Mouse (Mus musculus): ENCODE data around the gene Asic3. TPM values are rescaled to one million over a fixed set of nuclear protein-coding genes. Genes with fewer than 3 reads are reported as not detected.

Gene Asic3
- polyA plus RNA-seq, 1 experiment: not detected

- no peak for TF ChIP-seq EP300 (IDR thresholded peaks at IDR 0.05; ENCODE audit: insufficient read depth, low read depth, low read length)
- TF ChIP-seq POLR2A (IDR thresholded peaks at IDR 0.05; ENCODE audit: insufficient read depth, low read length): no peak
- no peak for TF ChIP-seq CTCF (IDR thresholded peaks at IDR 0.05; ENCODE audit: low read depth, low read length)
- peak overlapping the region; percentile 79 for H3K4me3 ChIP-seq (ENCODE audit: low read depth, low read length)
- no peaks in the 10 kb centered on the region for H3K27me3 ChIP-seq (ENCODE audit: control insufficient read depth, insufficient read depth, low read length, poor library complexity, severe bottlenecking)
- H3K4me1 ChIP-seq (ENCODE audit: control insufficient read depth, insufficient read depth, low read length): peaks cover 6% of the 10 kb centered on the region
- no peaks in the 10 kb centered on the region for H3K36me3 ChIP-seq (ENCODE audit: control insufficient read depth, insufficient read depth, low read length, poor library complexity, severe bottlenecking)
- no peaks in the 10 kb centered on the region for H3K9me3 ChIP-seq (replicated peaks; ENCODE audit: control insufficient read depth, insufficient read depth, low read length, poor library complexity, severe bottlenecking)
- peak overlapping the region; percentile 95 for H3K9ac ChIP-seq (ENCODE audit: low read depth, poor library complexity, severe bottlenecking)
- H3K27ac ChIP-seq (ENCODE audit: insufficient read depth, low read length): no peak overlapping the region
Observed at GRCm38 (mm10) chr5:24453283-24453984, 40.2 kb downstream of the Asic3 start.

DNA sequence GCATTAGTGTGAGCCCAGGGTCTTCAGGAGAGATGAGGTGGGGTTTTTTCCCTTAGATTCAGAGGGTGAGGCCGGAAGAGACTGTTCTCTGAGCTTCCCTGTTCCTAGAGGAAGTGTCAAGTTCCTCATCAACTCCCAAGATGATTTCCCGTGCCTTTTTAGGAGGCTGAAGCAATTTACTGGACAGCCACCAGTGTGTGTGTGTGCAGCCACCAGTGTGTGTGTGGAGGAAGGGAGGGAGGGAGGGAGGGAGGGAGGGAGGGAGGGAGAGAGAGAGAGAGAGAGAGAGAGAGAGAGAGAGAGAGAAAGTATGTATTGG is 40.8 kb downstream of the Asic3 start:
- Histone ChIP-seq H3K9ac (ENCODE audit: low read depth, poor library complexity, severe bottlenecking) (no peak overlapping the region), H3K36me3 (ENCODE audit: control insufficient read depth, insufficient read depth, low read length, poor library complexity, severe bottlenecking) (no peaks in the 10 kb centered on the region), H3K4me1 (ENCODE audit: control insufficient read depth, insufficient read depth, low read length) (peaks cover 6% of the 10 kb centered on the region), H3K9me3 (replicated peaks; ENCODE audit: control insufficient read depth, insufficient read depth, low read length, poor library complexity, severe bottlenecking) (no peaks in the 10 kb centered on the region), H3K27ac (ENCODE audit: insufficient read depth, low read length) (no peak overlapping the region), H3K27me3 (ENCODE audit: control insufficient read depth, insufficient read depth, low read length, poor library complexity, severe bottlenecking) (no peaks in the 10 kb centered on the region), H3K4me3 (ENCODE audit: low read depth, low read length) (no peak overlapping the region)
- no peak for TF ChIP-seq CTCF (IDR thresholded peaks at IDR 0.05; ENCODE audit: low read depth, low read length)
- TF ChIP-seq EP300 (IDR thresholded peaks at IDR 0.05; ENCODE audit: insufficient read depth, low read depth, low read length): no peak
- TF ChIP-seq POLR2A (IDR thresholded peaks at IDR 0.05; ENCODE audit: insufficient read depth, low read length): no peak

DNA sequence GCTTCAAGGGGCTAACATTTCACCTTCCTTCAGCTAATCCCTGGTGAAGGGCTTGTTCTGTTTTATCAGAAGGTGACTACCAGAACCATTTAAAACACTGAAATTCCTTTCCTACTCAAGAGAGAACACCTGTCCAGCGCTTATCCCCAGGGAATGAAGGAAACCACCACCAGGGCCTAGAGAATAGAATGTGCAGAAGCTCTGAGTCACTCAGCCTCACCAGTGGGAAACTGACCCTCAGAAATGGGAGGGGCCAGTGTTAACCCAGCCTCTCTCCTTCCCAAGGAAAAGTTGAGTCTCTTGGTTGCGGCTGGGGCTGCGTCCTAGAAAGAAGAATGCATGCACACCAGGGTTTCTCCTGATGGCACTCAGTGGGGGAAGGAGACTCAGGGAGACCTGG is 41.9 kb downstream of the Asic3 start:
- no peak overlapping the region for H3K4me3 ChIP-seq (ENCODE audit: low read depth, low read length)
- H3K4me1 ChIP-seq (ENCODE audit: control insufficient read depth, insufficient read depth, low read length): peaks cover 6% of the 10 kb centered on the region
- no peak overlapping the region for H3K9ac ChIP-seq (ENCODE audit: low read depth, poor library complexity, severe bottlenecking)
- no peaks in the 10 kb centered on the region for H3K27me3 ChIP-seq (ENCODE audit: control insufficient read depth, insufficient read depth, low read length, poor library complexity, severe bottlenecking)
- TF ChIP-seq CTCF (IDR thresholded peaks at IDR 0.05; ENCODE audit: low read depth, low read length) (no peak), EP300 (IDR thresholded peaks at IDR 0.05; ENCODE audit: insufficient read depth, low read depth, low read length) (no peak), POLR2A (IDR thresholded peaks at IDR 0.05; ENCODE audit: insufficient read depth, low read length) (no peak)
- no peaks in the 10 kb centered on the region for H3K9me3 ChIP-seq (replicated peaks; ENCODE audit: control insufficient read depth, insufficient read depth, low read length, poor library complexity, severe bottlenecking)
- no peaks in the 10 kb centered on the region for H3K36me3 ChIP-seq (ENCODE audit: control insufficient read depth, insufficient read depth, low read length, poor library complexity, severe bottlenecking)
- H3K27ac ChIP-seq (ENCODE audit: insufficient read depth, low read length): no peak overlapping the region

DNA sequence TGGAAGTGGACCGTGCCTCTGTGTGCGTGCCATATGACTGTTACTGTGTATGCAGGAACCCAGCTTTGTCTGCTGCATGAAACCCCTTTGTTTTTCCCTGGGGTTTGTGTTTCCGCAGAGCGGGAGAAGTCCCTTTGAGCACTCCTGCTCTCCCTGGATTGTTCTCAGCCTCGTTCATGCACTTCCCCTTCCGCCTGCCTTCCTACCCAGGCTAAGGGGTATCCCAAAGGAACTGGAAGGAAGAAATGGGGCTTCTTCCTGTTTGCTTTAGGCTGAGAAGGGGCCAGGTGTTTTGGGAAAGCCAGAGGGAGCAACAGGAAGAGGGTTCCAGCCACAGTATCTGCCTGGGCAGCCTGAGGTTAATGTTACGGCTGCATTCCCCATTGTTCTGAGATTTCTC is 42.4 kb downstream of the Asic3 start:
- Histone ChIP-seq H3K9me3 (replicated peaks; ENCODE audit: control insufficient read depth, insufficient read depth, low read length, poor library complexity, severe bottlenecking) (no peaks in the 10 kb centered on the region), H3K27ac (ENCODE audit: insufficient read depth, low read length) (no peak overlapping the region), H3K9ac (ENCODE audit: low read depth, poor library complexity, severe bottlenecking) (no peak overlapping the region), H3K4me3 (ENCODE audit: low read depth, low read length) (no peak overlapping the region), H3K4me1 (ENCODE audit: control insufficient read depth, insufficient read depth, low read length) (peaks cover 6% of the 10 kb centered on the region), H3K36me3 (ENCODE audit: control insufficient read depth, insufficient read depth, low read length, poor library complexity, severe bottlenecking) (no peaks in the 10 kb centered on the region), H3K27me3 (ENCODE audit: control insufficient read depth, insufficient read depth, low read length, poor library complexity, severe bottlenecking) (no peaks in the 10 kb centered on the region)
- TF ChIP-seq CTCF (IDR thresholded peaks at IDR 0.05; ENCODE audit: low read depth, low read length) (no peak), EP300 (IDR thresholded peaks at IDR 0.05; ENCODE audit: insufficient read depth, low read depth, low read length) (no peak), POLR2A (IDR thresholded peaks at IDR 0.05; ENCODE audit: insufficient read depth, low read length) (no peak)

- no peak overlapping the region for H3K9ac ChIP-seq (ENCODE audit: low read depth, poor library complexity, severe bottlenecking)
- no peaks in the 10 kb centered on the region for H3K4me1 ChIP-seq (ENCODE audit: control insufficient read depth, insufficient read depth, low read length)
- no peaks in the 10 kb centered on the region for H3K9me3 ChIP-seq (replicated peaks; ENCODE audit: control insufficient read depth, insufficient read depth, low read length, poor library complexity, severe bottlenecking)
- no peak overlapping the region for H3K27ac ChIP-seq (ENCODE audit: insufficient read depth, low read length)
- no peaks in the 10 kb centered on the region for H3K36me3 ChIP-seq (ENCODE audit: control insufficient read depth, insufficient read depth, low read length, poor library complexity, severe bottlenecking)
- H3K27me3 ChIP-seq (ENCODE audit: control insufficient read depth, insufficient read depth, low read length, poor library complexity, severe bottlenecking): no peaks in the 10 kb centered on the region
- no peak overlapping the region for H3K4me3 ChIP-seq (ENCODE audit: low read depth, low read length)
- TF ChIP-seq EP300 (IDR thresholded peaks at IDR 0.05; ENCODE audit: insufficient read depth, low read depth, low read length) (no peak), POLR2A (IDR thresholded peaks at IDR 0.05; ENCODE audit: insufficient read depth, low read length) (no peak), CTCF (IDR thresholded peaks at IDR 0.05; ENCODE audit: low read depth, low read length) (no peak)
Observed at GRCm38 (mm10) chr5:24466762-24467161, 53.6 kb downstream of the Asic3 start.

Other genes with a start within 250 kb of the Asic3 start
- 18.1 and 19.3 TPM in 2 replicates for gene Nupl2, start 248.4 kb upstream of the Asic3 start, polyA plus RNA-seq (2011; ENCODE audit: insufficient read depth, insufficient read length, low read depth, missing spikeins)
- gene Kcnh2, start 61.8 kb upstream of the Asic3 start, polyA plus RNA-seq (2011; ENCODE audit: insufficient read depth, insufficient read length, low read depth, missing spikeins): 3.3 and 5.8 TPM in 2 replicates
- gene Nos3, start 48.6 kb upstream of the Asic3 start, polyA plus RNA-seq (2011; ENCODE audit: insufficient read depth, insufficient read length, low read depth, missing spikeins): 1.1 and 1.2 TPM in 2 replicates
- gene Atg9b, start 21.2 kb upstream of the Asic3 start, polyA plus RNA-seq (2011; ENCODE audit: insufficient read depth, insufficient read length, low read depth, missing spikeins): 10.3 and 10.6 TPM in 2 replicates
- 28.8 and 29.6 TPM in 2 replicates for gene Abcb8, start 19.7 kb upstream of the Asic3 start, polyA plus RNA-seq (2011; ENCODE audit: insufficient read depth, insufficient read length, low read depth, missing spikeins)
- 30.9 and 34.0 TPM in 2 replicates for gene Cdk5, start 10.1 kb downstream of the Asic3 start, polyA plus RNA-seq (2011; ENCODE audit: insufficient read depth, insufficient read length, low read depth, missing spikeins)
- gene Slc4a2, start 10.4 kb downstream of the Asic3 start, polyA plus RNA-seq (2011; ENCODE audit: insufficient read depth, insufficient read length, low read depth, missing spikeins): 11.3 and 12.6 TPM in 2 replicates
- gene Fastk, start 31.9 kb downstream of the Asic3 start, polyA plus RNA-seq (2011; ENCODE audit: insufficient read depth, insufficient read length, low read depth, missing spikeins): 51.6 and 59.8 TPM in 2 replicates
- gene Tmub1, start 34.5 kb downstream of the Asic3 start, polyA plus RNA-seq (2011; ENCODE audit: insufficient read depth, insufficient read length, low read depth, missing spikeins): 4.8 and 7.7 TPM in 2 replicates
- 76.8 and 79.9 TPM in 2 replicates for gene Agap3, start 38.8 kb downstream of the Asic3 start, polyA plus RNA-seq (2011; ENCODE audit: insufficient read depth, insufficient read length, low read depth, missing spikeins)
- 0.20 TPM in 1 of 2 replicates, not detected in the other for gene Gbx1, start 113.8 kb downstream of the Asic3 start, polyA plus RNA-seq (2011; ENCODE audit: insufficient read depth, insufficient read length, low read depth, missing spikeins)
- gene Asb10, start 127.6 kb downstream of the Asic3 start, polyA plus RNA-seq (2011; ENCODE audit: insufficient read depth, insufficient read length, low read depth, missing spikeins): not detected in 2 replicates
- not detected in 2 replicates for gene 4931409K22Rik, start 143.4 kb downstream of the Asic3 start, polyA plus RNA-seq (2011; ENCODE audit: insufficient read depth, insufficient read length, low read depth, missing spikeins)
- 113 and 120 TPM in 2 replicates for gene Abcf2, start 164.1 kb downstream of the Asic3 start, polyA plus RNA-seq (2011; ENCODE audit: insufficient read depth, insufficient read length, low read depth, missing spikeins)
- 5.7 and 8.3 TPM in 2 replicates for gene Chpf2, start 173.3 kb downstream of the Asic3 start, polyA plus RNA-seq (2011; ENCODE audit: insufficient read depth, insufficient read length, low read depth, missing spikeins)
- 1.5 and 1.9 TPM in 2 replicates for gene Smarcd3, start 211.0 kb downstream of the Asic3 start, polyA plus RNA-seq (2011; ENCODE audit: insufficient read depth, insufficient read length, low read depth, missing spikeins)